Mouse (Mus musculus): Measurements from ENCODE around the gene Rnf181. TPM values are rescaled to one million over a fixed set of nuclear protein-coding genes. Genes with fewer than 3 reads are reported as not detected.
A peak's percentile ranks its signal among the peaks of the same experiment; 100 is the strongest.

The Rnf181 gene
- polyA plus RNA-seq, 1 experiment from 2014 or later: 149 TPM

GRCm38 (mm10) chr6:72366304-72366703 lies 452 bp downstream of the Rnf181 start:
- Histone ChIP-seq H3K36me3 (ENCODE audit: control insufficient read depth, insufficient read depth, low read length) (no peaks in the 10 kb centered on the region), H3K4me3 (ENCODE audit: low read length) (no peak overlapping the region), H3K27ac (ENCODE audit: low read length) (no peak overlapping the region), H3K9me3 (ENCODE audit: control insufficient read depth, low read length) (no peaks in the 10 kb centered on the region), H3K4me2 (ENCODE audit: low read depth, low read length) (no peak overlapping the region), H3K9ac (ENCODE audit: low read length) (no peak overlapping the region), H3K27me3 (ENCODE audit: control insufficient read depth, insufficient read depth, low read depth, low read length) (no peaks in the 10 kb centered on the region), H3K4me1 (replicated peaks; ENCODE audit: control insufficient read depth, insufficient read depth, low read length) (peaks cover 25% of the 10 kb centered on the region)
- ATAC-seq (ENCODE audit: low read depth): no peak
- WGBS: 61% methylated on average over 3 of the region's 3 CpGs

- Histone ChIP-seq H3K4me1 (replicated peaks; ENCODE audit: control insufficient read depth, insufficient read depth, low read length) (peaks cover 25% of the 10 kb centered on the region), H3K9me3 (ENCODE audit: control insufficient read depth, low read length) (no peaks in the 10 kb centered on the region), H3K27me3 (ENCODE audit: control insufficient read depth, insufficient read depth, low read depth, low read length) (no peaks in the 10 kb centered on the region), H3K9ac (ENCODE audit: low read length) (no peak overlapping the region), H3K4me2 (ENCODE audit: low read depth, low read length) (no peak overlapping the region), H3K36me3 (ENCODE audit: control insufficient read depth, insufficient read depth, low read length) (peaks cover under 1% of the 10 kb centered on the region; the same call in 1 of the 2 replicates), H3K27ac (ENCODE audit: low read length) (no peak overlapping the region), H3K4me3 (ENCODE audit: low read length) (no peak overlapping the region)
- no peak for ATAC-seq (ENCODE audit: low read depth)
- WGBS: 60% methylated on average over 6 of the region's 6 CpGs
These were observed 1.8 kb downstream of the Rnf181 start for GRCm38 (mm10) chr6:72364985-72365384.

- peaks cover 24% of the 10 kb centered on the region for H3K4me1 ChIP-seq (replicated peaks; ENCODE audit: control insufficient read depth, insufficient read depth, low read length)
- 37% methylated on average over 7 of the region's 7 CpGs for WGBS
- H3K36me3 ChIP-seq (ENCODE audit: control insufficient read depth, insufficient read depth, low read length): peaks cover 7% of the 10 kb centered on the region; the same call in 1 of the 2 replicates
- no peak for ATAC-seq (ENCODE audit: low read depth)
- H3K27ac ChIP-seq (ENCODE audit: low read length): no peak overlapping the region
- no peak overlapping the region for H3K4me3 ChIP-seq (ENCODE audit: low read length)
- H3K4me2 ChIP-seq (ENCODE audit: low read depth, low read length): no peak overlapping the region
- no peaks in the 10 kb centered on the region for H3K27me3 ChIP-seq (ENCODE audit: control insufficient read depth, insufficient read depth, low read depth, low read length)
- H3K9ac ChIP-seq (ENCODE audit: low read length): no peak overlapping the region
- H3K9me3 ChIP-seq (ENCODE audit: control insufficient read depth, low read length): no peaks in the 10 kb centered on the region
These were observed 2.7 kb downstream of the Rnf181 start for GRCm38 (mm10) chr6:72364009-72364408.

GRCm38 (mm10) chr6:72362132-72363028 lies 4.4 kb downstream of the Rnf181 start:
- Histone ChIP-seq H3K27ac (ENCODE audit: low read length) (peak overlapping the region; percentile 84), H3K4me2 (ENCODE audit: low read depth, low read length) (peak overlapping the region; percentile 75), H3K36me3 (ENCODE audit: control insufficient read depth, insufficient read depth, low read length) (peaks cover 9% of the 10 kb centered on the region; the same call in 1 of the 2 replicates), H3K27me3 (ENCODE audit: control insufficient read depth, insufficient read depth, low read depth, low read length) (no peaks in the 10 kb centered on the region), H3K4me3 (ENCODE audit: low read length) (peak overlapping the region; percentile 74), H3K9me3 (ENCODE audit: control insufficient read depth, low read length) (no peaks in the 10 kb centered on the region), H3K4me1 (replicated peaks; ENCODE audit: control insufficient read depth, insufficient read depth, low read length) (peaks cover 26% of the 10 kb centered on the region), H3K9ac (ENCODE audit: low read length) (peak overlapping the region; percentile 67)
- peak; percentile 99 for ATAC-seq (ENCODE audit: low read depth)
- under 1% methylated on average over 42 of the region's 42 CpGs for WGBS

- WGBS: 29% methylated on average over 5 of the region's 5 CpGs
- Histone ChIP-seq H3K36me3 (ENCODE audit: control insufficient read depth, insufficient read depth, low read length) (peaks cover 9% of the 10 kb centered on the region; the same call in 1 of the 2 replicates), H3K9me3 (ENCODE audit: control insufficient read depth, low read length) (no peaks in the 10 kb centered on the region), H3K4me2 (ENCODE audit: low read depth, low read length) (peak overlapping the region; percentile 75), H3K4me1 (replicated peaks; ENCODE audit: control insufficient read depth, insufficient read depth, low read length) (peaks cover 28% of the 10 kb centered on the region), H3K9ac (ENCODE audit: low read length) (peak overlapping the region; percentile 62), H3K4me3 (ENCODE audit: low read length) (peak overlapping the region; percentile 74), H3K27me3 (ENCODE audit: control insufficient read depth, insufficient read depth, low read depth, low read length) (no peaks in the 10 kb centered on the region), H3K27ac (ENCODE audit: low read length) (peak overlapping the region; percentile 8)
- ATAC-seq (ENCODE audit: low read depth): no peak
These were observed 5.6 kb downstream of the Rnf181 start for GRCm38 (mm10) chr6:72361121-72361551.

- no peaks in the 10 kb centered on the region for H3K27me3 ChIP-seq (ENCODE audit: control insufficient read depth, insufficient read depth, low read depth, low read length)
- no peaks in the 10 kb centered on the region for H3K9me3 ChIP-seq (ENCODE audit: control insufficient read depth, low read length)
- H3K4me3 ChIP-seq (ENCODE audit: low read length): no peak overlapping the region
- H3K27ac ChIP-seq (ENCODE audit: low read length): no peak overlapping the region
- peaks cover 33% of the 10 kb centered on the region for H3K4me1 ChIP-seq (replicated peaks; ENCODE audit: control insufficient read depth, insufficient read depth, low read length)
- ATAC-seq (ENCODE audit: low read depth): no peak
- 39% methylated on average over 7 of the region's 7 CpGs for WGBS
- peak overlapping the region; percentile 13; the same call in 1 of the 2 replicates for H3K9ac ChIP-seq (ENCODE audit: low read length)
- peaks cover 9% of the 10 kb centered on the region; the same call in 1 of the 2 replicates for H3K36me3 ChIP-seq (ENCODE audit: control insufficient read depth, insufficient read depth, low read length)
- peak overlapping the region; percentile 75; the same call in 1 of the 2 replicates for H3K4me2 ChIP-seq (ENCODE audit: low read depth, low read length)
These were observed 6.2 kb downstream of the Rnf181 start for GRCm38 (mm10) chr6:72360599-72360935.

- Histone ChIP-seq H3K4me3 (ENCODE audit: low read length) (no peak overlapping the region), H3K9me3 (ENCODE audit: control insufficient read depth, low read length) (no peaks in the 10 kb centered on the region), H3K4me2 (ENCODE audit: low read depth, low read length) (peak overlapping the region; percentile 75; the same call in 1 of the 2 replicates), H3K36me3 (ENCODE audit: control insufficient read depth, insufficient read depth, low read length) (peaks cover 9% of the 10 kb centered on the region; the same call in 1 of the 2 replicates), H3K27me3 (ENCODE audit: control insufficient read depth, insufficient read depth, low read depth, low read length) (no peaks in the 10 kb centered on the region), H3K9ac (ENCODE audit: low read length) (peak overlapping the region; percentile 13; the same call in 1 of the 2 replicates), H3K4me1 (replicated peaks; ENCODE audit: control insufficient read depth, insufficient read depth, low read length) (peaks cover 33% of the 10 kb centered on the region), H3K27ac (ENCODE audit: low read length) (no peak overlapping the region)
- ATAC-seq (ENCODE audit: low read depth): no peak
- WGBS: 62% methylated on average over 11 of the region's 11 CpGs
These were observed 6.7 kb downstream of the Rnf181 start for GRCm38 (mm10) chr6:72359891-72360598.

- Histone ChIP-seq H3K36me3 (ENCODE audit: control insufficient read depth, insufficient read depth, low read length) (peaks cover 9% of the 10 kb centered on the region; the same call in 1 of the 2 replicates), H3K27ac (ENCODE audit: low read length) (no peak overlapping the region), H3K4me1 (replicated peaks; ENCODE audit: control insufficient read depth, insufficient read depth, low read length) (peaks cover 39% of the 10 kb centered on the region), H3K9ac (ENCODE audit: low read length) (no peak overlapping the region), H3K4me2 (ENCODE audit: low read depth, low read length) (no peak overlapping the region), H3K9me3 (ENCODE audit: control insufficient read depth, low read length) (no peaks in the 10 kb centered on the region), H3K4me3 (ENCODE audit: low read length) (no peak overlapping the region), H3K27me3 (ENCODE audit: control insufficient read depth, insufficient read depth, low read depth, low read length) (no peaks in the 10 kb centered on the region)
- no peak for ATAC-seq (ENCODE audit: low read depth)
- 67% methylated on average over 2 of the region's 2 CpGs for WGBS
These were observed 7.4 kb downstream of the Rnf181 start for GRCm38 (mm10) chr6:72359343-72359742.
